Mouse (Mus musculus): Measurements from ENCODE around the gene Arid3a.

GRCm38 (mm10) chr10:79914131-79914947 is 12.5 kb upstream of the Arid3a start:
- TF ChIP-seq MAFK (IDR thresholded peaks at IDR 0.05; ENCODE audit: insufficient read depth, low read depth, low read length) = no peak
- TF ChIP-seq HCFC1 (IDR thresholded peaks at IDR 0.05; ENCODE audit: borderline replicate concordance, insufficient read depth, low read length) = no peak
- TF ChIP-seq CHD2 (IDR thresholded peaks at IDR 0.05; ENCODE audit: low read depth, low read length) = no peak
- TF ChIP-seq ZC3H11A (IDR thresholded peaks at IDR 0.05; ENCODE audit: borderline replicate concordance, low read depth, low read length) = no peak
